Mouse (Mus musculus) midbrain, embryonic 15.5 days (tissue): ENCODE measurements around the gene Mdk. TPM values are rescaled to one million over a fixed set of nuclear protein-coding genes. Genes with fewer than 3 reads are reported as not detected.

Source experiments
- ATAC-seq: fragments of 200-750 bp; cut with Nextera tagmentation; replicated peaks from 2 replicates; pipeline ENCODE4 v1.8.0; 2017; ENCODE audit warnings: moderate TSS enrichment
- H3K27ac ChIP-seq: fragments of 300-500 bp; sonication (generic); 2 replicates; pipeline ENCODE4 v1.5.1; 2015; ENCODE audit warnings: mild to moderate bottlenecking, inconsistent platforms
- H3K27me3 ChIP-seq: fragments of 300-500 bp; sonication (generic); replicated peaks from 2 replicates; pipeline ENCODE4 v1.6.1; 2015; ENCODE audit warnings: inconsistent platforms
- H3K36me3 ChIP-seq: fragments of 300-500 bp; sonication (generic); replicated peaks from 2 replicates; pipeline ENCODE4 v1.6.1; 2015; ENCODE audit warnings: inconsistent platforms
- H3K4me1 ChIP-seq: fragments of 300-500 bp; sonication (generic); 2 replicates; pipeline ENCODE4 v1.6.1; 2015; ENCODE audit warnings: inconsistent platforms
- H3K4me2 ChIP-seq: fragments of 300-500 bp; sonication (generic); 2 replicates; pipeline ENCODE4 v1.6.1; 2015; ENCODE audit warnings: inconsistent platforms, mild to moderate bottlenecking, moderate library complexity
- H3K4me3 ChIP-seq: fragments of 300-500 bp; sonication (generic); 2 replicates; pipeline ENCODE4 v1.5.1; 2015; ENCODE audit warnings: mild to moderate bottlenecking, inconsistent platforms
- H3K9ac ChIP-seq: fragments of 300-500 bp; sonication (generic); 2 replicates; pipeline ENCODE4 v1.6.1; 2015; ENCODE audit warnings: mild to moderate bottlenecking, inconsistent platforms
- H3K9me3 ChIP-seq: fragments of 300-500 bp; sonication (generic); 2 replicates; pipeline ENCODE4 v1.6.1; 2016; ENCODE audit warnings: inconsistent platforms
- WGBS: fragments of 180-500 bp; shearing (Covaris S2); methylation state at CpG from one replicate; pipeline ENCODE4 v1.1.7; 2015; ENCODE audit warnings: mixed read lengths; 5-methylcytosine and 5-hydroxymethylcytosine counted together
- polyA plus RNA-seq: library from polyadenylated mRNA; unstranded; fragments of >200 nt; fragmentation: Nextera tagmentation; extraction: Ambion mirVana; gene quantifications from 2 replicates; pipeline ENCODE4 v1.2.1, GENCODE M21; 2015

Gene Mdk
- polyA plus RNA-seq: 132 and 158 TPM in 2 replicates

DNA sequence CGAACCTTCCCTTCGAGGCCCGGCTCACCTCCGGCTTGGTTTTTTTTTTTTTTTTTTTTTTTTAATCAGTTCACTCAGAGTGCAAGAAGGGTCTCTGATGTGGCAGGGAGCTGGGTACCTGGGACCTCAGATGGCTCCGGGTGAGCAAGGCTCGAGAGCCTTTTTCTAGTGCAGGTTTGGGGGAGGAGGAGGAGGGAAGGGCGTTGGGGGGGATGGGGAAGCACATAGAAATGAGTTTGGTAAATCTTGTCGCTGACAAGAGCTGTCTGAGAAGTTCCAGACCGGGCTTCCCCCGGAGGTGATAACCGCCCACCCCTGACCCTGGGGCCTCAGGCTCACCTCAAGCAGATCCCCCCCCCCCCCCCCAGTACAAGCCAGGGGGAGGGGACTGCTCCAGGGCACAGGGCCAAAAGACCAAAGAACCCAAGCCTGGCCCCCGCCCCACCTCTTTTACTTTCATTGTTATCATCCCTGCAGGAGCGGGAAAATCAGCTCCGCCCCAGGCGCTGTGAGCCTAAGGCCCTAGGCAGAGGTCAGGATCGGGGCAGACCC lies at the start of gene Mdk:
TSS of gene Mdk (minus strand) at position 138 of the 552 bp plus-strand sequence.
- H3K9me3 ChIP-seq: no peaks in the 10 kb centered on the region
- H3K9ac ChIP-seq: peak within 1 kb of the TSS; percentile 46
- peaks cover 12% of the 10 kb centered on the region for H3K36me3 ChIP-seq
- peak within 1 kb of the TSS; percentile 51 for H3K4me3 ChIP-seq
- H3K27ac ChIP-seq: peak within 1 kb of the TSS; percentile 67
- H3K27me3 ChIP-seq: no peaks in the 10 kb centered on the region
- H3K4me1 ChIP-seq: peaks cover 32% of the 10 kb centered on the region
- peak within 1 kb of the TSS; percentile 82 for H3K4me2 ChIP-seq
- 5% methylated on average over 16 of the region's 16 CpGs for WGBS
- peak; percentile 1; the same call in 1 of the 2 replicates for ATAC-seq

DNA sequence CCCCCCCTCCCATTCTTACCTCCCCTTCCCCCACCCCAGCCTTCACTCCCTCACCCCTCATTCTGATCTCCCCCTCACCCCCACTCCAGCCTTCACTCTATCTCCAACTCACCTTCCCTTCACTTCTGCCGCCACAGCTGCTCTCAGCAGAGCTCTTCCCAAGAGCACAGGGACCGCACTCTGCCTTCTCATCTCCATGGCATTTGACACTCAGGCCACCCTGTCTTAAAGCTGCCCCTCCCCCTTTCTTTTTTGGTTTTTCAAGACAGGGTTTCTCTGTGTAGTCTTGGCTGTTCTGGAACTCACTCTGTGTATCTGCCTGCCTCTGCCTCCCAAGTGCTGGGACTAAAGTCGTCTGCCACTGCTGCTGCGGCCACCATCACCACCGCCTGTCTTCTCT lies 48.7 kb upstream of the Mdk start:
- H3K4me1 ChIP-seq: peaks cover 27% of the 10 kb centered on the region
- 49% methylated on average over 5 of the region's 5 CpGs for WGBS
- H3K27me3 ChIP-seq: peaks cover 16% of the 10 kb centered on the region
- no peak overlapping the region for H3K4me3 ChIP-seq
- no peaks in the 10 kb centered on the region for H3K9me3 ChIP-seq
- no peak overlapping the region for H3K27ac ChIP-seq
- H3K4me2 ChIP-seq: no peak overlapping the region
- ATAC-seq: no peak
- no peak overlapping the region for H3K9ac ChIP-seq
- no peaks in the 10 kb centered on the region for H3K36me3 ChIP-seq

DNA sequence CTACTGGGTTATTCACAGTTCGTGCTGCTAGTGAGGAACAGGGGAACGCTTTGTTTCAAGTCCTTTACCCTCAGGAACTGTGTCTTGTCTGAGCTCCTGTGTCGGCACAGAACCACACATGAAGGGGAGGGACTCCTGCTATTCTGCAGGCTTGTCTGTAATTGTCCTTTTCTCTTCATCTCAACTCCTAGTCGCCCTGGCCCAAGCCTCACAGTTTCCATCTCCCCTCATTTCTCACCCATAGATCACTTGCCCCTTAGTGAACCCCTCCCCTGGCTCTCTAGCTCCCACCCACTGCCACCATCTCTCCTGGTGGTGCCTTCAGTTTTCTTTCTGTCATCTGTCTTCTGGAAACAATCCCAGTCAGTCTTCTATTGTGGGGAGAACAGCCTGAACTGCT lies 48.1 kb upstream of the Mdk start:
- Histone ChIP-seq H3K4me1 (peaks cover 33% of the 10 kb centered on the region), H3K27ac (no peak overlapping the region), H3K9ac (no peak overlapping the region), H3K27me3 (peaks cover 22% of the 10 kb centered on the region), H3K36me3 (no peaks in the 10 kb centered on the region), H3K4me3 (no peak overlapping the region), H3K4me2 (no peak overlapping the region), H3K9me3 (no peaks in the 10 kb centered on the region)
- ATAC-seq: no peak
- 18% methylated on average over 4 of the region's 4 CpGs for WGBS

DNA sequence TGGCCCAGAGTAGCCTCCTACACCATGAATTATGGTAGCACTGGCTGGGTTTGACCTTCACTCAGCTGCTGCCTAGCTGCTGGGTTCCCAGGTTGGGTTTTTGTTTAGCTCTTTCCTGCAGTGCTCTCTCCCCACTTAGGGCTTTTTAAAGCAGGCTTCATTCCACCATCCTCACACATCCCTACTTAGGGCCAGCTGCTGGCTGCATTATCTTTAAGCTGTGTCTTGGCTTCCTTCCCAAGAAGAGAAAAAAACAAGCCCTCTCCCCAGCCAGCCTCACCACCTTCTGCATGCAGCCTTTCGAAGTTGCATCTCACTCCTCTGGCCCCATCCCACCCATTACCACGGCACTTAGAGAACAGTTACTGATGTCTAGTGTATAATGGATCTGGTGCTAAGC lies 46.5 kb upstream of the Mdk start:
- peaks cover 28% of the 10 kb centered on the region for H3K4me1 ChIP-seq
- H3K36me3 ChIP-seq: no peaks in the 10 kb centered on the region
- H3K27me3 ChIP-seq: peaks cover 31% of the 10 kb centered on the region
- no peak overlapping the region for H3K9ac ChIP-seq
- H3K4me3 ChIP-seq: no peak overlapping the region
- no peak for ATAC-seq
- no peak overlapping the region for H3K4me2 ChIP-seq
- 33% methylated on average over 2 of the region's 2 CpGs for WGBS
- H3K9me3 ChIP-seq: no peaks in the 10 kb centered on the region
- H3K27ac ChIP-seq: 0 out of 2 replicates have a peak overlapping the region, but pooled peaks have one; percentile 7

DNA sequence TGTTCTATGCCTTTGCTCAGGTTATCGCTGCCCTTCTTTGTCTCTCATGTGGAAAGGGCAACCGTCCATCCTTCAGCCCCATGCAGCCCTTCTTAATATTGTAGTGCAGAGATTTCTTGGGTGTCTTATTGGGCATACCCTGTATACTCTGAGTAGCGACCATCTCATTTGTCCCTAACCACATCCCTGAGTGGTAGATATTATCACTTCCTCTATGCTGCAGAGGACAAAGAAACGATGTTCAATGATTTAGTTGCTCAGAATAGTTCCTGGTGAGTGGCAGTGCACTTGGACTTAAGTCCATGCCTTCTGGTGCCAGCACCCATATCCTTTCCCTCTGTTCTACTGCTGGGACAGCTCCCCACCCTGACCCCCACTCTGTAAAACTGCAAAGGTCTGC lies 45.9 kb upstream of the Mdk start:
- WGBS: 85% methylated on average over 4 of the region's 4 CpGs
- no peak for ATAC-seq
- Histone ChIP-seq H3K4me3 (no peak overlapping the region), H3K27me3 (peaks cover 31% of the 10 kb centered on the region), H3K9ac (no peak overlapping the region), H3K9me3 (no peaks in the 10 kb centered on the region), H3K27ac (0 out of 2 replicates have a peak overlapping the region, but pooled peaks have one; percentile 7), H3K36me3 (no peaks in the 10 kb centered on the region), H3K4me1 (peaks cover 28% of the 10 kb centered on the region), H3K4me2 (no peak overlapping the region)

DNA sequence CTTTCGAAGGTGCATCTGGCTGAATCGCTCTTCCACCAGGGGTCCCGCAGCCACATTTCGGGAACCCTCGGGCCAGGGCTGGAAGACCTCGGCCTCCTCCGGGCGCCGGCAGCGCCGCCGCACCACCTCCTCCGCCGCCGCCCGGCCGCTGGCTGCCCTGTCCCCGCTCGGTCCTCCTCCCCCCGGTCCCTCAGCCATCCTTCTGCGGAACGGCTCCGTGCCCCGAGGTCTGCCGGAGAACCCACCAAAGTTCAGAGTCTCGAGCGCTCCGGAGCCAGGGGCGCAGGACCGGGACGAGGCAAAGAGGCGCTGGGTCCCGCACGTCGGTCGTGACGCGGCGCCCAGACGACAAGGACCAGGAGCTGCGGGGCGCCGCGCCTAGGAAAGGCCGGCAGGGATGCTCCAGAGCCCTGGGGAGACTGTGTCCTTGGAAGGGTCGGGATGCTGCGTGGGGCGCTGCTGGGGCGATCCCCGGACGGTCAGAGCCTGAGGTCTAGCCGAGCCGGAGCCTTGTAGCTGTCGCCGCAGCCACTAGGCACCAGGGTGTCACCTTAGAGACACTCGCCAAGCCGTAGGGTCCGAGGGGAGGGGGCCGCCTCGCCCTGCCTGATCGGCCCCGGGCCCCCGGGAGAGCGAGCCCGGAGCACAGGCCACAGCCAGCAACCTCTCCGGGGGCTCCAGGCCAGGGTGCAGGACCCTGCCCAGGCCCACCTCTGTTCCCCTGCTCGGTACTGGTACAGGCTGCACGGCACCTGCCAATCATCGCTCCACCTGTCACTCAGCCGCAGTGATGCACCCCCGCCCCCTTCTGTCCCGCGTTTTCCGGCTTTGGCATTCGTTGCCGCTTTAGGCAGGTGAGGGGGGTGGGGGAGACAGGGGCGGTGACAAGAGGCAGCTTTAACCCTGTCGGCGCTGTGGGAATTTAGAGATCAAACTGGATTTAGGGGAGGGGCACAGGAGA lies 43.8 kb upstream of the Mdk start, which contains the start of gene Dgkz:
TSS of gene Dgkz (minus strand) at position 284 of the 961 bp plus-strand sequence.
- Histone ChIP-seq H3K9ac (peak within 1 kb of the TSS; percentile 42), H3K4me2 (peak within 1 kb of the TSS; percentile 66), H3K27me3 (peaks cover 31% of the 10 kb centered on the region), H3K9me3 (no peaks in the 10 kb centered on the region), H3K4me1 (peaks cover 45% of the 10 kb centered on the region), H3K27ac (no peak within 1 kb of the TSS), H3K36me3 (no peaks in the 10 kb centered on the region), H3K4me3 (peak within 1 kb of the TSS; percentile 44)
- WGBS: 1% methylated on average over 79 of the region's 79 CpGs
- ATAC-seq: peak; percentile 60

DNA sequence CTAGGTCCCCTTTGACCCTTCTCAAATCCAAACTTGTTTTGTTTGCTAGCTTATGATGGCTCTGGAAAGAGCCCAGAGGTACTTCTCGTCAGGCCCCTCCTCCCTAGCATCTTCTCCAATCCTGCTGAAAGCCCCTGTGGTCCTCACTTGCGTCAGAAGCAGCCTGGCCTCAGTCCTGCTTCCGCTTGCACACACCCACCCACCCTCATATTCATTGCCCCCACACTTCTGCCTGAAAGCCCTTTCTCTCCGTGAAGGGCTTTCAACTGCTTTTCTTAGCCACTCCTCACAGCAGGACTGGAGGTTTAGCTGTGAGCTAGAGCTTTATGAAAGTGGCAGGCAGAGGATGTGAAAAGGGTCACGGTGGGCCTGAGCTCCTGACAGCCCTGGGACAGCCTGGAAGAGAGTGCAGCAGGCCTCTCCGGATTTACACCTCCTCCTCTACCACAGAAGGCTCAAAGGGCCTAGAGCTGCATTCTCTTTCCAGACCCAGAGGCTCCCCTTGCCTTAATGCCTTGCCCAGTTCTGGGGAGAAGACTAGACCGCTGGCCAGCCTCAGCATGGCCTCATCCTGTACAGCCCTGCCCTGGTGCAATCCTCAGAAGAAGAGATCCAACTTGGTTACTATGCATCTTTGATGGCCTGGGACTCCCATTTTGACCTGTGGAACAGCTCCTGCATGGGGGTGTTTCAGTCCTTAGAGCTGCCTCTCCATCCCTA lies 41.5 kb upstream of the Mdk start:
- no peak overlapping the region for H3K9ac ChIP-seq
- no peak overlapping the region for H3K27ac ChIP-seq
- ATAC-seq: no peak
- H3K4me2 ChIP-seq: no peak overlapping the region
- H3K27me3 ChIP-seq: peaks cover 31% of the 10 kb centered on the region
- 30% methylated on average over 7 of the region's 7 CpGs for WGBS
- no peaks in the 10 kb centered on the region for H3K36me3 ChIP-seq
- H3K4me3 ChIP-seq: no peak overlapping the region
- H3K4me1 ChIP-seq: peaks cover 38% of the 10 kb centered on the region
- H3K9me3 ChIP-seq: no peaks in the 10 kb centered on the region

DNA sequence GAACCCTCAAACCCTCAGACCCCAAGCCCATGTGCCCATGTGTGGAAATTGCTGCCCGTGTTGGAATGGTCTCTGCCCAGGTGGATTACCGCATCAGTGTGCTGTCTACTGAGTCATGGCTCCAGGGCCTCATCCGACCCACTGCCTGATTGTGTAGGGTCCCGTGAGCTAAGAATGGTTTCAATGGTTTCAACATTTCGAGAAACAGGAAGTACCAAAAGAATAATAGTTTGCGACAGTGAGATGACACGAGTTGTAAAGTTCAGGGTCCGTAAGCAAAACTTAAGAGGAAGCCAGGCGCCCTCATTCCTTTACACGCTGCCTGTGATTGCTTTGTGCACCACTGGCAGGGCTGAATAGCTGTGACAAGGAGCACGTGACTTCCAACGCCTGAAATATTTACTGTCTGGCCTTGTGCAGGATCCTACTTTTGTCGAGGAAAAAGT lies 40.0 kb upstream of the Mdk start:
- Histone ChIP-seq H3K9me3 (no peaks in the 10 kb centered on the region), H3K4me3 (no peak overlapping the region), H3K27me3 (peaks cover 28% of the 10 kb centered on the region), H3K4me2 (peak overlapping the region; percentile 36; the same call in 1 of the 2 replicates), H3K36me3 (no peaks in the 10 kb centered on the region), H3K9ac (no peak overlapping the region), H3K27ac (peak overlapping the region; percentile 59; the same call in 1 of the 2 replicates), H3K4me1 (peaks cover 32% of the 10 kb centered on the region)
- 36% methylated on average over 13 of the region's 13 CpGs for WGBS
- peak; percentile 34; the same call in 1 of the 2 replicates for ATAC-seq

DNA sequence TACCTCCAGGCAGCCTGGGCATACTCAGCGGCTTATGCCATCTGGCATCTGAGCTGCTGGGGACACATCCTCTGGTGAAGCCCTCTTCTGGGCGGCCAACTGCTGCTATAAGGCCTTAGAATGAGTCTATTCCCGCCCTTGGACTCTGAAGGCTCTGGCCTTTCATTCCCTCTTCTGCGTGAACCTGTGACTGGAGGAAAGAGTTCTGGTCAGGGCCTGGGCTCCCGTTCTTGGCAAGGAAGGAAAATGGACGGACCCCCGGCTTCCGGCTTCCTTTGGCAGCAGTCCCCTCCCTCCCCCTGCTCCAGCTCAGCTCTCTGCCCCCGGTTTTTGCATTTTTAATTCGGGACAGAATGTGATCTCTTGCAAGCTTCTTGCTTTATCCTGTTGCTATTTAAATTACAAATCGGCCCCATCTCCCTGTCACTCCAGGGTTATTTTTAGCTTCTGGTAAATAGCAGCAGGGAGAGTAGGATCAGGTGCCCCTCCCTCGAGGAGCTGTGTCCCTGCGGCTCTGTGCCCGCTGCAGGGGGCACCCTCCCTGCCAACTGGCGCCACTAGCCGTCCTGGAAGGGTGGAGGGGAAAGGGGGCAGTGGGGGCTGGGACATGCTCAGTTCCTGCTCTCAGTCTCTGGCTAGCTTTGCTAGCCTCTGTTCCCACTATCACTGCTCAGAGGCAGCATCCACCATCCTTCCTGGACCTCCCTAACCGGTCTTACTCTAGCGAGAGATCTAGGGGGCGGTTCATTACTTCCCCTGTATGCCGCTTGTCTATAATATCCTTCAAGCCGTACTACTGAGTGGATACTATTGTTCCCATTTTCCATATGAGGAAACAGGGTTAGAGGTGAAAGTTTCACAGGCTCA lies 39.4 kb upstream of the Mdk start:
- 15% methylated on average over 21 of the region's 21 CpGs for WGBS
- H3K27me3 ChIP-seq: peaks cover 24% of the 10 kb centered on the region
- 0 out of 2 replicates have a peak overlapping the region, but pooled peaks have one; percentile 5 for H3K9ac ChIP-seq
- peak overlapping the region; percentile 59 for H3K27ac ChIP-seq
- ATAC-seq: peak; percentile 55
- peaks cover 32% of the 10 kb centered on the region for H3K4me1 ChIP-seq
- peak overlapping the region; percentile 36 for H3K4me2 ChIP-seq
- H3K36me3 ChIP-seq: no peaks in the 10 kb centered on the region
- no peak overlapping the region for H3K4me3 ChIP-seq
- H3K9me3 ChIP-seq: no peaks in the 10 kb centered on the region

DNA sequence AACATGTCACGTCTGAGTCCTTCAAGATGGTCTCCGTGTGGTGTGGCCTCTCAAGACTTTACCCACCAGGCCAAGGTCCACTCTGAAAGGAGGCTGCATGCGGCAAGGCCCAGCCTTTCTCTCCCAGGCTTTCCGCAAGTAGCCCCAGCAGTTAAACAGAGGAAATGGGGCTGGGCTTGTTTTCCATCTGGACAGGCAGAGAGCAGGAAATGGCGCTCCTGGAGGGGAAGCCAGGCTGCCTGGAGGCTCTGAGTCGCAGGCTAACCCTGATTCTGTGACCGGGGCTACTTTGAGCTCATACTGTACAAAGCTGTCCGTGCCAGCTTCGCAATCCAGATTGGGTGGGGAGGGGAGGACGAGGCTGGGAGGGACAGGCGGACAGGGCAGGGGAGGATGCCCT lies 35.9 kb upstream of the Mdk start:
- Histone ChIP-seq H3K27me3 (peaks cover 8% of the 10 kb centered on the region; the same call in 1 of the 2 replicates), H3K4me2 (no peak overlapping the region), H3K36me3 (no peaks in the 10 kb centered on the region), H3K9me3 (no peaks in the 10 kb centered on the region), H3K27ac (no peak overlapping the region), H3K4me3 (no peak overlapping the region), H3K9ac (no peak overlapping the region), H3K4me1 (peaks cover 21% of the 10 kb centered on the region)
- 80% methylated on average over 11 of the region's 11 CpGs for WGBS
- ATAC-seq: no peak

DNA sequence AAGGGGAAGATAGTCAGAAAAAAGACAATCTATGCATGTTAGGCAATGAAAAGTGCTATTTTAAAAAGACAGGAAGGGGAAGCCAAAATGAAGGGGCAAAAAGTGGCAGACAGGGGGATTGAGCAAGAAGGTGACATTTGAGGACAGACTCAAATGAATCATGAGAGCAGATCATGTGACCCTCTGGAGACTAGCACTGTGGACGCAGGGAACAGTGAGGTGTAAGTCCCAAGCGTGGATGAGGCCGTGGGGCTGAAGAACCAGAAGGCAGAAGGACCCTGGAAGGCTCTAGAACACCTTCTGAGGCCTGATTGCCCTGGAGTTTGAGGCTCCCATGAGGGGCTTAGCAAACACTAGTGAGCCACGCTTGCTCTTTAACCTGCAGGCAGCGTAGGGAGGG lies 34.3 kb upstream of the Mdk start:
- Histone ChIP-seq H3K9me3 (no peaks in the 10 kb centered on the region), H3K36me3 (no peaks in the 10 kb centered on the region), H3K27ac (no peak overlapping the region), H3K4me2 (no peak overlapping the region), H3K9ac (no peak overlapping the region), H3K4me3 (no peak overlapping the region), H3K4me1 (peaks cover 23% of the 10 kb centered on the region), H3K27me3 (peaks cover 8% of the 10 kb centered on the region; the same call in 1 of the 2 replicates)
- 88% methylated on average over 5 of the region's 5 CpGs for WGBS
- ATAC-seq: no peak
